Mouse (Mus musculus) megakaryocyte, adult 5-6 weeks (primary cell): ENCODE results near the gene Fam227b. TPM values are rescaled to one million over a fixed set of nuclear protein-coding genes. Genes with fewer than 3 reads are reported as not detected.

Experiments used
- ATAC-seq: 2 replicates; pipeline ENCODE4 v1.8.0; 2016; ENCODE audit warnings: mild to moderate bottlenecking, inconsistent platforms; ENCODE audit not compliant: poor library complexity, severe bottlenecking
- total RNA-seq, 2 experiments: library from RNA; stranded (forward) in 1 of 2; stranded (reverse) in 1 of 2; fragments of 153-499, 151-499 nt in 1 of 2; fragments of 221-1000, 200-1000 nt in 1 of 2; gene quantifications; 2 replicates each; pipeline versions ENCODE4 v1.2.3 to v1.2.4; 2015 to 2017

The Fam227b gene
- not detected in 2 replicates for total RNA-seq (2015)
- total RNA-seq (2017), result not detected in 2 replicates

DNA sequence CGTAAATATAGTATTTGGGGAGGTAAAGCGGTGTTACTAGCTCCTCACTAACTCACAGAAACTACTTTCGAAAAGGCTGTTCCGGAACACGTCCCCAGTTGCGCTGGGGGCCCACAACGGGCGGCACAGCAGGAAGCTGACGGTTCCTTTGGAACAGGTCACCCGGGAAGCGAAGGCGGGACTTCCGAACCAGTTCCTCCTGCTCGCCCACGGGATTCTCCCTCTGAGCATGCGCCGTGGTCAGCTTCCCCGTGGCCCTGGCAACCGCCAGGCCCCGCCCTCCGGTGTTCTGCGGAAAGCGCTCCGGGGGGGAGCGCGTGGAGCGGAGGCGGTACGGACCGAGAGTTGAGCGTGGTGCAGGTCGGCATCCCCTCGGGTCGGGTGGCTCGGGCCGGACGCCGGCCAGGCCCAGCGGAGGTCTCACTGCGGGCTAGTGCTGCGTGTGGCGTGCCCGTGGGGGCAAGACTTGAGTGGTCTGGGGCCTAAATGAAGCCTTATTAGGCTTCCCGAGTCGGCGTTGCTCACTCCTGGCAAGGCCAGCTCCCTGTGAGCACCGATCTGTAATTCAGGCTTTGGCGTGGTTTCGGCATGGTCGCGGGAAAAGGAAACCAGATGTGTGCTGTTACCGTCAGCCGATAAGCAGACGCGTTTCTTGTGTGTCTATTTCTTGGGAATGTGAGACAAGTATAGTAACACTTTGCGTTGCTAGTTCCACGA is at the start of gene Fam227b, which contains the start of gene Dtwd1:
TSS of gene Fam227b (minus strand) at position 150 of the 717 bp plus-strand sequence.
TSS of gene Dtwd1 (plus strand) at position 287 of the 717 bp plus-strand sequence.
- peak; percentile 98 for ATAC-seq

DNA sequence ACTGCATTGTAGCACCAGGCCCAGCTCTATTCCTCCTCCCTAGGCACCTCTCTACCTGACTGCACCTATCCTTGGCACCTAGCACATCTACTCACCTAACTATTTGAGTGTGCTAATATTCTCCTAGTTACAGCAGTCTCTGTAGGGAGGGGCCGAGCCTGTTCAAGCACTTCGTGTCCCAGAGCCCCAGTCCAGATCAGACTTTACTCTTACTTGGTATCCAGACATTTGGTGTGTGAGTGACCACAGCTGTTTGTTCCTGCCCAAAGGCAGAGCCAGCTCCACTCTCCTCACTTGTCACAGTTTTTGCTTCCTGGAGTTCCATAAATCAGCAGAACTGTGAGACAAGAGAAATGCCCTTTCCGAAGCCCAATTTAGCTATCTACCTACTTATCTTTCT is 47.2 kb upstream of the Fam227b start:
- ATAC-seq, result no peak

DNA sequence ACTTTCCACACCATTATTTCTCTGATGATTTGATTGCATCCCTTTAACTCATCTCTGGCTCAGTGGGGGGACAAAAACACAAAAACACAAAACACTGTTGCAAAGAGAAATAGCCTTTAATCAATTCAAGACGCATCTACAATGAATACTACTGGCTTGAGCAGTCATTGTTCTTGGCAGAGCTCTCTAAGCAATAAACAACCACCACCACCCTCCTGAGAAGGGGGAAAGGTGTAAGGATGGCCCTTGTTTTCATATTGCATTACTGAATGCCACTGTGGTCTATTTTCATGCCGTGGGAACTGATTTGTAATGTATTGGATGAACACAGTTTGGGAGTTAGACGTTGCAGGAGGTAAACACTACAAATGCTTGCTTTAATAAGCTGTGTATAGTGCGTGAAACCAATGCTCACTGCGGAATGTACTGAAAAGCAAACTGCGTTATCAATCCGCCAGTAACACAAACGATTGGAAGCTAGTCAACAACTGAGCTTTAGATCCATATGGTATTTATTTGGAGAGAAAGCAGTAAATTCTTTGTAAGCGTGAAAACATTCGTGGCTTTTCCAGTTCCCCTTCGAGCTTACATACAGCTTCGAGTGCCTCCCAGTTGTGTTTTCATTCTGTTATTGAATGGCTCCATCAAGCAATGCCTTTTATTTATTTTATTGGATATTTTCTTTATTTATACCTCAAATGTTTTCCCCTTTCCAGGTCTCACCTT is 44.0 kb upstream of the Fam227b start:
- ATAC-seq, result no peak

DNA sequence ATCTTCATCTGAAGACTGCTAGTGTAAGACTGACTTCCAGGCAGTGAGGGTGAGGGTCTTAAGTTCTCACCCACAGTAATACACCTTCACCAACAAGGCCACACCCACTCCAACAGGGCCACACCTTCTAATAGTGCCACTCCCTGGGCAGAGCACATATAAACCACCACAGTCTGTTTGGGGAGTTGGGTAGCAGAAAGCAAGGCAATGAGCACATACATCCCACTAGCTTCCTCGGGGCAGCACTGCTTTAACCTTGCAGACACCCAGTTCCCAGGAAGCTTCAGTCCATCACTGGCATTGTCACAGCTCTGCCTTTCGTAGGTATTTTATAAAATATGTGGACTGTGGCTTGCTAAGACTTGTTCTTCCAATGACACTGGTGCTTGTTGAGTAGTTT is 40.3 kb upstream of the Fam227b start:
- no peak for ATAC-seq

DNA sequence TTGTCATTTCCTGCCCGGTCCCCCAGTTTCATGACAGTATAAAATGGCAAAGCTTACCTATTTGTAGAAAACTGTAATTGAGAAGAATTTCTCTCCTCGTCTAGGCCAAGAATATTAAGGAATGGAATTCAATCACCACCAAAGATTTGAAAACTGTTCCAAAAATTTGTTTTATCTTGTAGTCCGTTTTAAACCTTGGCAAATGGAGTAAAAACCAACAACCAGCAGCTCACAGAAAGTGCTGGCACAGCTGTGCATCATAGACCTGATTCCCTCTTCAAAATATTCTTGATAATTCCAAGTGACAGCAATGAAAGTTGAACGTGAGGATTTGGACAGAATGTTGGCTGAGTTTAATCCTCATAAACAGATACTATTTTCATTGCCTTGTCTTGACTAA is 39.5 kb upstream of the Fam227b start:
- ATAC-seq, result no peak

DNA sequence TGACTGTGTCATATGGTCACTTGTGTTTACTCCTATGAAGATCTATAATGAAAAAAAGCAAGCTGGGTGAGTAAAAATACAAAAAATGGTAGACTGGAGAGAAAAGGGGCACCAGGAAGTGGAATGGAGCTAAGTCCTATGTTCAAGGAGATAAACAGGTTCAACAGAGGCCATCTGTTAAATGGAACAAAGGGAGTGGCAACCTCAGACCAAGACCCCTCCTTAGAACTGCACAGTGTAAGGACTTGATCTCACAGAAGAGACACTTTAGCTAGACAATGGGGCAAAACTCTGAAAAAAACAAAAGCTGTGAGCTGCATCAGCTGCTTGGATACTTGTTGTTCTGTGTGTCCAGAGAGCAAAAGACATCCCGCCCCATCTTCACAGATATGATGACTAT is 19.6 kb upstream of the Fam227b start:
- no peak for ATAC-seq

DNA sequence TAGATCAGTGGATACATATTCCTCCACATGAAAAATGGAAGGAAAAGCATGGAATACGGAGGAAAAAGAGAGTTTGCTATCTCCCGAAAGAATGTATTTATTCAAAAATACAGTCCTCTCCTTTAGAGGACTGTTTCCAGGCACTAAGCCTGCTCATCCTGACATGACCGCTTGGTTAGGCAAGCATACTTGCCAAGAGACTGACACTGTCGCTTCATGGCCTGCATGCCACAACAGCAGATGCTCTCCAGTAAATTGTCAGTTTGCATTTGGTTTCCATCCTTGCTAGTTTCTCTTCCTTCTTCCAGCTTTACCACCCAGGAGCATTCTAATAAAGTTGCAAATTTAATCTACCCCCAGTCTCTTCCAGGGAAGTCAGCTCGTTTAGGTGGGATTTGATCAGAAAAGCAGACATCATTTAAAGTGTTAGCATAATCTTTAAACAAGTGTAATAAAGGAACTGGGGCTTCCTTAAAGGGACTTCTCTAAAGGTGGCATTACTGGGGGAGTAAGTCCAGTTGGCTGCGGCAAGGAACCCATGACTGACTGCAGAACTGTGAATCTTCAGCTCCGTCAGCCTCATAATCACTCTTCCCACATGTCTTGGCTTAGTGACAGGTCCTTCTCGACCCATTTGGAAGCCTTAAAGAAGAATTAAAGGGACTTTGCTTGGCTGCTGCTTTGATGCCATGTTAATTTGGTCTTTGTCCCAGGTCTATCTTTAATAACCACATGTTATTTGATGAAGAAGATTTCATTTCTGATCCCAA is 15.2 kb upstream of the Fam227b start:
- no peak for ATAC-seq

DNA sequence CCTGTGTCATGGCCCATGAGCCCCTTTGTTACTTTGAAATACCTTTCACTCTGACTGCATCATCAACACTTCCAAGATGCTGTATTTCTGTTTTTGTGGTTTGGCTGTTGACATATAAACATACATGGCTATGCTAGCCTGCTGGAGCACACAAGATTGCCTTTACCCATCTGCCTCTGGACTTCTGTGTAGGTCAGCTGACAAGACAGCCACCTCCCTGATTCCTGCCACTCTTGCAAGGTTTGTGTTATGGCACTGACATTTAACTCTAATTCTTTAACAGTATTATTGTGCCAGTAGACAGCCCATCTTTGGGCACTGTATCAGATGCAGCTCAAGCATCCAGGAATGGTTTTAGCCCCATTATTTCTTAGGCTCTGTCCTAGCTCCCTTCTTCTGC is 14.5 kb upstream of the Fam227b start:
- no peak for ATAC-seq

DNA sequence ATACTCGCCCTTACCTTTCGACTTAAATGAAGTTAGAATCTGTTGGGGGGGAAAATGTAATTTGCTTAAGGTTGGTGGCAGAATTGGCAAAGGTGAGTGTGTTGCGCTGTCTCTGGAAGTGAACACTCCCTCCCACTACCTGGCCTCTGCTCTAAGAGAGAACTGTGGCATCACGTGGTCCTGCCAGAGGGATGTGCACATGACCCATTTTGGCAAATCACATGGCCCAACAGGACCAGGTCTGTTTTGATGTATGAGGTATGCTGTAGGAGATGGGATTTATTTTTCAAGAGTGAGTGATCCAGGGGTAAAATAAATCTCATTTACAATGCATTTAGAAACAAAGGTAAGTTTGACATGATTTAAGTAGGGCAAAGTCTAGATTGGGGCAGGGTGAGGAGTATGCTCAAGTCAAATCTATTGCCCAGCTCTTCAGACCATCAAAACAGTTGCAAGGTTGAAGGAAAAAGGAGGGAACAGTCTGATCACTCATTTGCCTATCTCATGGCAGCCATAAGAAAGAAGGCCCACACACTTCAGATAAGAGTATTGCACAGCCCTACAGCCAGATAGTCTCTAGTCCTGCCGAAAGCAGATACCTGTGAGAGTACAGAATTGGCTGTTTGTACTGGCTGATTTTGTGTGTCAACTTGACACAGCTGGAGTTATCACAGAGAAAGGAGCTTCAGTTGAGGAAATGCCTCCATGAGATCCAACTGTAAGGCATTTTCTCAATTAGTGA is 13.6 kb upstream of the Fam227b start:
- ATAC-seq, result peak; percentile 66

DNA sequence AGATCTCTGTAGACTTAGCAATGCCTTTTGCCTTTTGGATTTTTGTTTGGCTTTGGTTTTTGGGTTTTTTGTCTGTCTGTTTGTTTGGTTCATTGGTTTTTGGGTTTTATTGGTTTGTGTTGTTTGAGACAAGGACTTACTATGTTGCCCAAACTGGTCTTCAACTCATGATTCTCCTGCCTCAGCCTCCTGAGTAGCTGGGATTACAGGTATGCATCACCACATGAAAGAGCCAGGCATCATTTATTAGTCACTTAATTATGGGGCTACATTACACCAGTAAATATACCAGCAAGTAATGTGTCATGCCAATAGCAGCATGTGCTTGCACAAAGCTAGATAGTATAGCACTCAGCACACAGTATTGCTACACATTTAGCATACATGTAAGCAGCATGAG is 4.1 kb downstream of the Fam227b start:
- no peak for ATAC-seq

DNA sequence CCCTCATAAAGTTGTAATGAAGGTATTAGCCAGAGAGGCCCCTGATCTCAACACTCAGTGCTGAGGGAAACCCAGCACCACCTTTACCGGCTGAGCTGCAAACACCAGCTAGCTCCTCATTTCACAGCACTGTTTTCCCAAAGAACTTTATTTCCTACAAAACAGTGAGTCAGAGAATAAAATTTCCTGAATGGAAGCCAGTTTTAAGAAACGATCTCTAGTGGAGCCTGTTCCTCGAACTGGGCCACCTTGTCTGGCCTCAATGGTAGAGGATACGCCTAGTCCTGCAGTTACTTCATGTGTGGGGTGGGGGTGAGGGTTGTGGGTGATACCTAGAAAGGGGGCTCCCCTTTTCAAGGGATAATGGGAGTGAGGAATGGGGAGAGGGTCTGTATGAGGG is 57.2 kb downstream of the Fam227b start:
- ATAC-seq, result no peak

DNA sequence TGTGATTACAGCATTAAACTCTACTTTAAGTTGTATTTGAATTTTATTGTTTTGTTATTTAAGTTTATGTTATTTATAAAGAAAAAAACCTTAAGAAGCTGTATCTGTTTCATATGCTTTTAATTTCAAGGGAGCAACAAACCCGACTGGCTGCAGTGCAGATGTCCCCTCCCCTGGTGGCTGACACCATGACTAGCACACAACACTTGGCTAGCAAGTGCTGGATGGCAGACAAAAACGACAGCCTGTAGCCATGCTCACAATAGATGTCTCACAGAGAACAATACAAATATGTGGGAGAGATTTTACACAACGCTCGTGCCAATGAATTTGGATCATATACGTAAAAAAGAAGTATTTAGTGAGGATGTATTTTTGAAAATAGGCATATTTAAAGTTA is 61.4 kb downstream of the Fam227b start:
- ATAC-seq, result no peak

DNA sequence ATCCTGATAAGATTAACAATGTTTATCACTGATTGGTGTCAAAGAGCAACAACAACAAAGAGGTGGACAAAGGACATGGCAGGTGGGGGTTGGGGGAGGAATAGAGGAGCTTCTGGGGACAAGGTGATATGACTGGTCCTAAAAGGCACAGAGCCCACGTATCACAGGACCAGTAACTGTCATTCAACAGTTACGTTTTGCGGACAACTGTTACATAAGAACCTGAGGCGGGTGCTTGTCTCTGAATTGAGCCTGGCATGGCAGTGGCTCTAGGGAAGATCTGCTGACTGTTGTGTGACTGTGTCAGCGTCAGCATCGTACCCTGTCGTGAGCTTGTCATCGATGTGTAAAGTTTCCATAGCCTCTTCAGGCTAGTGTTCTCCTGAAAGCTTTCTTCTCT is 65.6 kb downstream of the Fam227b start:
- no peak for ATAC-seq

DNA sequence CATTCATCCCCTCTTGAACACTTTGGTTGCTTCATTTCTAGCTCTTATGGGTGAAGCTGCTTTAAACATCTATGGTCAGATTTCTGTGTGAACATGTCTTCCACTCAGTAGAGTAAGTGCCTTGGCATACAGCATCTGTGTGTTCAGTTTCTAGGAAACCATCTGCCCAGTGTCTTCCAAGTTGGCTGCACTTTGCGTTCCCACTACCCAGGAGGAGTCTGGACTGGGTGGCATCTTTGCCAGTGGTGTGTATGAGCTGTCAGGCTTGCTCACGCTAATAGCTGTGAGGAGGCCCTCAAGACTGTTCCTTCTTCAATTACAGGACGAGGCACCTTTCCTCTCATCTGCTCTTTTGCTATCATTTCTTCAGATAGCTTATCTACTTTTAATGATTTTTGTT is 67.5 kb downstream of the Fam227b start:
- ATAC-seq, result no peak

DNA sequence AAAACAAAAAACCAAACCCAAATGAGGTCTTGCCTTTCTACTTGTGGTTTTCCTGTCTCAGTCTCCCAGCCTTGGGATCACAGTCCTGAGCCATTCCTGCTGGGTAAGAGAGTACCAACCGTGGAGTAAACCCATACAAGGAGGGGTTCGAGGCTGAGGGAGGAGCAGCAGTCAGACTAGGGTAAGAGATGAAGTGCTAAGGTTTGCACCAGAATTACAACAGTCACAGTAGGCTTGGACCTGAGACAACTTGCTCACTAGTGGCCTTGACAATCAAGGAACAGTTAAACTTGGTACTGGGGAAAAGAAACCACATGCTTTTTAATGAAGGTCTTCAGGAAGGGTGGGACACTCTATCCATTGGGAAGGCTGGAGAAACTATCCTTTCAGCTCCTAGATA is 72.7 kb downstream of the Fam227b start:
- no peak for ATAC-seq

DNA sequence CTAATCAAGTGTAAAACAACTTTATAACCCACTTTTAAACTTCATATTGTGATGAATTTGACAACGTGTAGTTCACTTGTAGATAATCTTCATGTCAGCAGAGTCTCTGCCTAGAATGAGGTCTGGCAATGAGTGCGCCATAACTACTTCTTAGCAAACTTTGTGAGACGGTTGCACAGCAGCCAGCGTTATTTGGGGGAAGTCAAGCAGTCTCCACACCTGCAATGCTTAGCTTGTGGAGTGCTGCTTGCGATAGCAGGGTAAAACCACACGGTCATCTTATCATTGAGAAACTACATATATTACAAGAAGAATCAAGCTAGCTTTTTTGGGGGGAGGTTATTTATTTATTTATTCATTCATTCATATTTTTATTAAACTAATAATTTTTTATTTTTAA is 75.3 kb downstream of the Fam227b start:
- peak; percentile 60 for ATAC-seq

DNA sequence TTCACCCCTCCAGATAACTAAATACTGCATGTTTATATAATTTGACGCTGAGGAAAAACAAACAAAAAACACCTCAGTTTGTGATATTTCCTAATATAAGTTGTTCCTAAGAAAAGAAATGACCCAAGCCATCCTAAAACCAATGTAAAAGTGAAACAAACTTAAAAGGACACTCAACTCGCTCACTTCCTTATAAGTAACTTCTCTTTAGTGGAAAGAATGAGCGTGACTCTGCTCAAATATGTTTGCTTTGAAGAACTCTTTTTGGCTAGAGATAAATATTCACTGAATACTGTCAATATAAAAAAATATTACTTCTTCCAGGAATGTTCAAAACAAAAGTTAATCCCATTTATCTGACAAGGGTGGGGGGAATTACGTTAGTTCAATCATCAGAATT is 78.1 kb downstream of the Fam227b start:
- peak; percentile 62 for ATAC-seq

DNA sequence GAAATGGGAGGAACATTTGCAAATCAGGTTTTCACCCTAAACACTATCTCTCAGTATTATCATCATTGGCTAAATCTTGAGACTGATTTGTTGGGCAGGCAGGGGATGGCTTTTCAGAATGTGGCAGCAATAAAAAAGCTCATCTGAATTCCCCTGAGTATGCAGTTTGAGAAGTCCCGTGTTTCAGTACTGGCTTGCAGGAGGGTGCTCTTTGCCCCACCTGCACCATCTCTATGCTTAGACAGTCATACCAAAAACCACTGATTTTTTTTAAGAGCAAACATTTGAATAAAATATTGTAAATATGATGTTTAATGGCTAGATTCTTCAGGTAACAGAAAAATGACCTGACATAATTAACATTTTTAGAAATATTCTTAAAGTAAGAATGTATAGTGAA is 82.1 kb downstream of the Fam227b start:
- no peak for ATAC-seq

DNA sequence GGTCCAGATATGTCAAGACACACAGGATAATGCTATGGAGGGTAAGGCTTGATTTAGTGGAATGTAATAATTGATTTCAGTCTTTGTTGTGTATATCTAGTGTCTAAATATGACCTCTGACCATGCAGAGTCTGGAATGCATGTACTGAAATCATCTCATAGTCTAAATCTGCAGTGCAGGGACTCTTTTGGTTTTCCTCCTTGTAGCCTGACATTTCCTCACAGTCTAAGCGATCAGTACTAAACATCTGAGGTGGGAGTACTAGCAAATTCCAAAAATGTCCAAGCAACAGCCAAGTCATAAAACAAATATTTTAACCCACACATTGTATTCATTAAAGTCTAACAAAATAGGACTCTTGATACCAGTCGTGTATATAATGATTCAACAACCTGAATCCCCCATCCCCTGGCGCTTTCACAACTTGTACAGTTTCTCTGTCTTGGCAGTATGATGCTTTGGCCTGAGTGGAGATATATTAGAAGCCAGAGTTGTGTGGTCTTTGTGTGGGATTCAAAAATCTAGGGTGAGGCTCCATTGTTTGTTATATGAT is 86.4 kb downstream of the Fam227b start:
- no peak for ATAC-seq

DNA sequence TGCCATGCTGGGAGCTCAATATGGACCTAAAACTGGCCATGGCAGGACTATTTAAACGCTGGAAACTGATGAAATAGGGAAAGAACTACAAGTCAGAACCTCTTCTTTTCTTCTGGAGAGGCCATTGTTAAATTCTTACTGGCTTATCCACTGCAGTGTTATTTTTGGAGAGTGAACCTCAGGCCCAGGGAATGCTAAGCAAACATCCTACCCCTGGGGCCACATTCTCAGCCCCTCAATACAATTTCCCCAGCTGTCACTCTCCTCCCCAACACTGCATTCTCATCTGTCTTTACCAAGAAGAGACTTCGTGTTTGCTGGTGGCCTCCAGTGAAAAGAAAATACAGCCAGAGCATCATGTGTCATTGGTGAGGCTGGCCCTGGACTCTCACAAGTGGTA is 87.0 kb downstream of the Fam227b start:
- ATAC-seq, result no peak

DNA sequence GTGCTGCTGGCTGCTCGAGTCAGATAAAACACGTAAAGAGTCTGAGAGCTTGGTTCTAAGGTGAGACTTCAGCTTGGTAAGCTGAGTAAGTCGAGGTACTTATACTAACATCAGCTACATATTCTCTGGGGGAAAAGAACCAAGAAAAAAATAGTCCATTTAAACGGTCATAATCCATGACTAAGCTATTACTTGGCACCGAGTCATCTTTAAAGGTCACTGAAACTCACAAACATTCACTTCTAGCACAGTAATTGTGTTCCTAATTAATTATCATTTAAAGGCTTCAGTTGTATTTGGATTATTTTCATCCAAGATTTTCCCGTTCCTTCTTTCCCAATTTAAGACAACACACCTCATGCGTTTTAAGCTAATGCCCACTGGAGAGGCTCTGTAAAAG is 88.9 kb downstream of the Fam227b start:
- ATAC-seq, result no peak
